Mouse (Mus musculus): ENCODE measurements at regions not wholly inside any gene's neighbourhood (a gene's known extent, or its start where the extent isn't known, plus 50 kb on each side); places are given as distances from the start of the nearest gene placed in this dataset.

DNA sequence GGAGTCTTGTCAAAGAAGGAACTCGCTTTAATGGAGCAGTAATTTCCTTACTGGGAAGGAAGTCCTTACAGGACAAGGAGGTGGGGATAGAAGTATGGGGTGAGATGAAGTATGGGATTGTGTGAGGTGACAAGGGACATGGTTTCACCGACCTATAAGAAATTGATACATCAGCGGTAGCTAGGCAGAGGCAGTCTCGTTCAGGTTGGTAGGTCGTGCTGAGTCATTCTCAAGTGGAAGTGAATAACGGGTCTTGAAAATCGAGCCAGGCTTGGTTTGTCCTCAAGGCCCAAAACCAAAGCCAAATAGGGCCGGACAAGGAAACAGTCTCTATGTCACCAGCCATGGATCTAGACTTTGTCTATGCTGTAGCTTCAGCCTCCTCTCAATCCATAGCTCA, 514.5 kb downstream of the Adgrl2 start:
- TF ChIP-seq POLR2A (IDR thresholded peaks at IDR 0.05; ENCODE audit: low read depth, low read length) (no peak), CTCF (IDR thresholded peaks at IDR 0.05; ENCODE audit: extremely low read depth, insufficient read length, insufficient replicate concordance, low read depth, low read length) (no peak)
